Comparison of ENCODE assay signal across 17 mouse cellular contexts in genomic region chr12:59487507-59487906, GRCm38 (mm10).
"Had no signal": no experiment of that assay in that cellular context is flagged by ENCODE, and none has a peak within 500 bp of the region (broad histone marks: within the 10 kb centered on the region; RNA-seq: fewer than 3 reads in every experiment).

No protein-coding gene starts in this region.

- DNase-seq: lung, adult 18-20 months; lung, embryonic 14.5 days; lung, postnatal 10 days; lung, postnatal 4 days; retina, postnatal 1 day; right cerebral cortex, adult 18-20 months; right cerebral cortex, postnatal 25 days; right cerebral cortex, postnatal 4 days; spleen, adult 18-20 months; thymus, adult 18-20 months; thymus, postnatal 14 days; thymus, postnatal 36 days had no signal

- H3K36me3 ChIP-seq: midbrain, embryonic 10.5 days; midbrain, embryonic 12.5 days; neural tube, embryonic 13.5 days; neural tube, embryonic 15.5 days had no signal

- H3K9ac ChIP-seq: lung, embryonic 14.5 days; midbrain, embryonic 12.5 days; neural tube, embryonic 13.5 days; neural tube, embryonic 15.5 days had no signal

- H3K9me3 ChIP-seq: midbrain, embryonic 10.5 days; midbrain, embryonic 12.5 days; neural tube, embryonic 13.5 days; neural tube, embryonic 15.5 days had no signal

- H3K27me3 ChIP-seq: midbrain, embryonic 12.5 days; neural tube, embryonic 13.5 days; neural tube, embryonic 15.5 days had no signal

- H3K4me1 ChIP-seq: midbrain, embryonic 10.5 days; midbrain, embryonic 12.5 days; neural tube, embryonic 13.5 days; neural tube, embryonic 15.5 days had no signal

- H3K27ac ChIP-seq: midbrain, embryonic 10.5 days; midbrain, embryonic 12.5 days; neural tube, embryonic 13.5 days; neural tube, embryonic 15.5 days had no signal

- H3K4me3 ChIP-seq: midbrain, embryonic 10.5 days; midbrain, embryonic 12.5 days; myocyte; neural tube, embryonic 13.5 days; neural tube, embryonic 15.5 days had no signal
